Mouse (Mus musculus): ENCODE results near the gene Cachd1.

GRCm38 (mm10) chr4:100813767-100814461 lies 37.4 kb downstream of the Cachd1 start:
- TF ChIP-seq POLR2A (IDR thresholded peaks at IDR 0.05; ENCODE audit: insufficient read depth, low read length) (no peak), CTCF (IDR thresholded peaks at IDR 0.05; ENCODE audit: low read depth, low read length) (no peak)
